Mouse (Mus musculus) thymus, adult 2 months (tissue): ENCODE results near the gene Trak1. TPM values are rescaled to one million over a fixed set of nuclear protein-coding genes. Genes with fewer than 3 reads are reported as not detected.

ENCODE experiments used
- DNase-seq: peaks from one replicate; pipeline ENCODE4 v3.0.0; 2021
- H3K27ac ChIP-seq: fragments of 200-500 bp; 2 replicates; pipeline ENCODE4 v1.5.1; 2012; ENCODE audit warnings: low read length, control low read depth; ENCODE audit not compliant: control insufficient read depth, insufficient read depth
- H3K27me3 ChIP-seq: fragments of 200-500 bp; 2 replicates; pipeline ENCODE4 v1.6.1; 2012; ENCODE audit warnings: mild to moderate bottlenecking, low read length, moderate library complexity, mixed read lengths; ENCODE audit not compliant: control insufficient read depth, insufficient read depth
- H3K36me3 ChIP-seq: fragments of 200-500 bp; 2 replicates; pipeline ENCODE4 v1.6.1; 2012; ENCODE audit warnings: mild to moderate bottlenecking, low read length, moderate library complexity; ENCODE audit not compliant: control insufficient read depth, insufficient read depth
- H3K4me1 ChIP-seq: fragments of 200-500 bp; replicated peaks from 2 replicates; pipeline ENCODE4 v1.6.1; 2012; ENCODE audit warnings: low read length; ENCODE audit not compliant: control insufficient read depth, insufficient read depth
- H3K4me3 ChIP-seq: fragments of 200-500 bp; 2 replicates; pipeline ENCODE4 v1.5.1; 2012; ENCODE audit warnings: mild to moderate bottlenecking, low read length, control low read depth, moderate library complexity; ENCODE audit not compliant: control insufficient read depth, insufficient read depth
- CTCF ChIP-seq: fragments of 200-500 bp; IDR thresholded peaks from 2 replicates; pipeline ENCODE4 v1.5.1; 2012; ENCODE audit warnings: mild to moderate bottlenecking, control low read depth, low read length, moderate library complexity, borderline replicate concordance; ENCODE audit not compliant: control insufficient read depth, poor library complexity, insufficient read depth; ENCODE audit errors: extremely low read depth
- POLR2A ChIP-seq: fragments of 200-500 bp; IDR thresholded peaks from 2 replicates; pipeline ENCODE4 v1.6.1; 2012; ENCODE audit warnings: mild to moderate bottlenecking, low read length, control low read depth, moderate library complexity; ENCODE audit not compliant: control insufficient read depth, poor library complexity, insufficient read depth; ENCODE audit errors: extremely low read depth
- WGBS: fragments of 180-500 bp; shearing (Covaris S2); methylation state at CpG from one replicate; pipeline ENCODE4 v1.1.7; 2018; 5-methylcytosine and 5-hydroxymethylcytosine counted together
- polyA plus RNA-seq: library from polyadenylated mRNA; depleted of rRNA; stranded (reverse); fragments of >200 nt; gene quantifications from 2 replicates; pipeline ENCODE4 v1.2.3, GENCODE M21; 2012

The Trak1 gene
- polyA plus RNA-seq, 1 experiment: 96.5 TPM

GRCm38 (mm10) chr9:121414237-121414636, 116.9 kb downstream of the Trak1 start:
- no peaks in the 10 kb centered on the region; the same call in 1 of the 2 replicates for H3K4me1 ChIP-seq
- no peaks in the 10 kb centered on the region for H3K36me3 ChIP-seq
- 91% methylated on average over 12 of the region's 12 CpGs for WGBS
- TF ChIP-seq CTCF: no peak
- TF ChIP-seq POLR2A: no peak
- H3K27ac ChIP-seq: no peak overlapping the region
- H3K4me3 ChIP-seq: no peak overlapping the region
- DNase-seq: no peak
- no peaks in the 10 kb centered on the region for H3K27me3 ChIP-seq

DNA sequence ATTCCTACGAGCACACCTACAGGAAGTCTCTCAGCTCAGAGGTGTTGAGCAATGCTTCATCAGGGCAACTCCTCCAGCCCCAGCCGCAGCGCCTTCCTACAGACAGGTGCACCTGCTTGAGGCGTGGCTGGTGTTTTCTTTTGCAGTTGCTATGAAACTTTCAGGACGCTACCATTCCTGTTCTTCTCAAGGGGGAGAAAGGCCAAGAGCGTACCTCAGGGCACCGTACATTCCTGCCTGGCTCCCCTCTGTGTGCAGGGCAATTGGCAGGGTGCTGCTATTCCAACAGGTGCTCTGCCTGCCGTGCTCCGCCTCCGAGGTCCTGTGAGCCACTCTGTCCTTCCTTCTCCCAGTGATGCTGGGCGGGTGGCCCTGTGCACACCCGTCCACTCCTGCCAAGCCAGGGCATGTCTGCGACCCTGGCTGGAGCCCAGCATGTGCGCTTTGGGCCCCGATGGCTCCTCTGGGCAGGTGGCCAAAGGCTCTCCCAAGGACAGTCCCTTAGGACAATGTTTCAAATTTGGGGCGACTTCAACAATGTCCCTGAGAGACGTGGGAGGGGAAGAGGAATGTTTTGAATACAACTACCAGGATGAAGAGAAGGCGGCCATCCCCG, 118.4 kb downstream of the Trak1 start:
- Histone ChIP-seq H3K4me3 (no peak overlapping the region), H3K27me3 (no peaks in the 10 kb centered on the region), H3K4me1 (no peaks in the 10 kb centered on the region; the same call in 1 of the 2 replicates), H3K36me3 (no peaks in the 10 kb centered on the region), H3K27ac (no peak overlapping the region)
- TF ChIP-seq POLR2A (no peak), CTCF (no peak)
- WGBS: 91% methylated on average over 19 of the region's 19 CpGs
- no peak for DNase-seq

GRCm38 (mm10) chr9:121416460-121416859, 119.2 kb downstream of the Trak1 start:
- H3K36me3 ChIP-seq: no peaks in the 10 kb centered on the region
- no peak overlapping the region for H3K27ac ChIP-seq
- H3K27me3 ChIP-seq: no peaks in the 10 kb centered on the region
- TF ChIP-seq POLR2A (no peak), CTCF (no peak)
- WGBS: 95% methylated on average over 5 of the region's 5 CpGs
- DNase-seq: no peak
- H3K4me1 ChIP-seq: no peaks in the 10 kb centered on the region; the same call in 1 of the 2 replicates
- H3K4me3 ChIP-seq: no peak overlapping the region

DNA sequence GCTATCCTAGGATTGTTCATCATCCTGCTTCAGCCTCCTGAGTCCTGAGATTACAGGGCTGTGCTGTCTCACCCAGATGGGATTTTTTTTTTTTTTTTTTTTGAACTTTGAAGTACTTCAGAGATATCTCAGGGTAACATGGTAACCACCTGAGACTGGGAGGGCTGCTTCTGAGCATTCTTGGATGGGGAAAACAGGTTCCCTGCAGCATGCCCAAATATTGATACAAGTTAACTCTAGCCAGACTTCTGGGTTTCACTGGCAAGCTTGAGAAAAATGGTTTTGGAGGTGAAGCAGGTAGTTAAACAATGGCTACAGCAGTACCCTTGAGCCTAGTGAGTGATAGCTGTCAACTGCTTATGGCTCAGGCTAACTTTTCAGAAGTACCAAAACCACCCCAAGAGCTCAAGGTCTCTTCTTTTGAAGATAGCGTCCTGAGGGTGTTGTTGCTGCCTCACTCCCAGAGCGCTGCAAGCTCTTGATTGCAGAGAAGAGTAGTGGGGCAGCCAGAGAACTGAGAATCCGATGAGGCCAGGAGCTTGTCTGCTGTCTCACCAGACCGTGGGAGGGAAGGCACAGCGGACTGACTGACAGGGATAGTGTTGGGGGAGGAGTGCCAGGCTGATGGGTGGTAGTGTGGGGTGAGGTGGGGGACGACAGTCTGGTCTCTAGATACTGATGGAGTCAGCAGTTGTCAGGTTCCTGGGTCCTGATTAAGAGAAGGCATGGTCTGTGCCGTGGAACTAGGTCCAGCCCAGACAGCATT, 119.8 kb downstream of the Trak1 start:
- WGBS: 94% methylated on average over 7 of the region's 7 CpGs
- no peak for DNase-seq
- Histone ChIP-seq H3K4me1 (no peaks in the 10 kb centered on the region; the same call in 1 of the 2 replicates), H3K27ac (no peak overlapping the region), H3K36me3 (no peaks in the 10 kb centered on the region), H3K4me3 (no peak overlapping the region), H3K27me3 (no peaks in the 10 kb centered on the region)
- TF ChIP-seq CTCF: no peak
- TF ChIP-seq POLR2A: no peak

DNA sequence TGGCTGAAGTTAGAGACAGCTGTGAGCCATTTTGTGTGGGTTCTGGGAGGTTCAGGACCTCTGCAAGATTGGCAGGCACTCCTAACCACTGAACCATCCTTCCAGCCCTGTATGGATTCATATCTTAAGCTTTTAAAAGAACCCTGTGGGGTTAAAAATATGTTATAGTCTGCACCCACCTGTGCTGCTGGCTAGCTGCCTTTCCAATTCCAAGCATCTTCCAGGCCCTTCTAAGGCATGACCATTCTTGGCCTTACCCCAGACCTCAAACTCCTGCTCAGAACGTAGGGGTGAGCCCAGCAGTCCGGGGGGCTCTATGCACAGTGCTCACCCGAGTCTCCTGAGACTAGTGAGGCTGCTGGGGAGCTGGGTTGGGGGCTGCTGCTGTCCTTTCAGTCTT, 121.7 kb downstream of the Trak1 start:
- peaks cover 7% of the 10 kb centered on the region for H3K4me1 ChIP-seq
- no peak overlapping the region for H3K27ac ChIP-seq
- TF ChIP-seq POLR2A: no peak
- no peak for TF ChIP-seq CTCF
- no peak for DNase-seq
- H3K27me3 ChIP-seq: no peaks in the 10 kb centered on the region
- no peaks in the 10 kb centered on the region for H3K36me3 ChIP-seq
- no peak overlapping the region for H3K4me3 ChIP-seq
- 85% methylated on average over 3 of the region's 3 CpGs for WGBS

GRCm38 (mm10) chr9:121419573-121419972, 122.3 kb downstream of the Trak1 start:
- no peak overlapping the region for H3K27ac ChIP-seq
- no peaks in the 10 kb centered on the region for H3K27me3 ChIP-seq
- H3K36me3 ChIP-seq: no peaks in the 10 kb centered on the region
- H3K4me3 ChIP-seq: no peak overlapping the region
- H3K4me1 ChIP-seq: peaks cover 7% of the 10 kb centered on the region
- no peak for TF ChIP-seq CTCF
- TF ChIP-seq POLR2A: no peak
- DNase-seq: no peak
- WGBS: 30% methylated on average over 7 of the region's 7 CpGs

GRCm38 (mm10) chr9:121420817-121421216, 123.5 kb downstream of the Trak1 start:
- H3K4me3 ChIP-seq: no peak overlapping the region
- H3K27ac ChIP-seq: no peak overlapping the region
- no peak for DNase-seq
- no peaks in the 10 kb centered on the region for H3K36me3 ChIP-seq
- no peaks in the 10 kb centered on the region for H3K27me3 ChIP-seq
- H3K4me1 ChIP-seq: peaks cover 9% of the 10 kb centered on the region
- TF ChIP-seq POLR2A: no peak
- no peak for TF ChIP-seq CTCF
- 91% methylated on average over 6 of the region's 6 CpGs for WGBS
